22 mouse cellular contexts compared by ENCODE assay signal in genomic region chr12:116989144-116989543, GRCm38 (mm10).
DNase-seq lines count a peak whose midpoint lies in the region; ATAC-seq lines count a peak whose summit lies in the region.
"Had no signal": no experiment of that assay in that cellular context is flagged by ENCODE, and none has a peak within 500 bp of the region (broad histone marks: within the 10 kb centered on the region; RNA-seq: fewer than 3 reads in every experiment).

No protein-coding gene starts in this region.

- no peak for ATAC-seq in midbrain, embryonic 13.5 days
- no peak for ATAC-seq in midbrain, embryonic 11.5 days (ENCODE audit: low FRiP score)
- ATAC-seq: hindbrain, postnatal 0 days; intestine, embryonic 16.5 days; liver, embryonic 12.5 days had no signal

- H3K36me3 ChIP-seq in midbrain, embryonic 13.5 days = no peaks in the 10 kb centered on the region
- H3K36me3 ChIP-seq in midbrain, embryonic 11.5 days (ENCODE audit: control insufficient read depth, insufficient read depth, low read length) = no peaks in the 10 kb centered on the region
- H3K36me3 ChIP-seq: limb, embryonic 12.5 days; liver, embryonic 12.5 days; neural tube, embryonic 13.5 days had no signal

- H3K27me3 ChIP-seq in midbrain, embryonic 13.5 days = no peaks in the 10 kb centered on the region
- H3K27me3 ChIP-seq in midbrain, embryonic 11.5 days (ENCODE audit: control insufficient read depth, insufficient read depth, low read length) = no peaks in the 10 kb centered on the region
- H3K27me3 ChIP-seq: limb, embryonic 12.5 days; liver, embryonic 12.5 days; neural tube, embryonic 13.5 days had no signal

- WGBS in midbrain, embryonic 13.5 days = 19% methylated on average over 10 of the region's 10 CpGs
- 35% methylated on average over 10 of the region's 10 CpGs for WGBS in midbrain, embryonic 11.5 days

- no peak overlapping the region for H3K4me2 ChIP-seq in midbrain, embryonic 13.5 days (replicated peaks)
- no peak overlapping the region for H3K4me2 ChIP-seq in midbrain, embryonic 11.5 days
- H3K4me2 ChIP-seq: heart, embryonic 11.5 days; limb, embryonic 12.5 days; liver, embryonic 12.5 days; neural tube, embryonic 13.5 days had no signal

- H3K9ac ChIP-seq in midbrain, embryonic 13.5 days (replicated peaks) = no peak overlapping the region
- H3K9ac ChIP-seq in midbrain, embryonic 11.5 days (ENCODE audit: low read length) = no peak overlapping the region
- H3K9ac ChIP-seq: limb, embryonic 12.5 days; liver, embryonic 12.5 days; neural tube, embryonic 13.5 days had no signal

- peaks cover 9% of the 10 kb centered on the region for H3K4me1 ChIP-seq in midbrain, embryonic 13.5 days (replicated peaks)
- H3K4me1 ChIP-seq in midbrain, embryonic 11.5 days (ENCODE audit: control insufficient read depth, insufficient read depth, low read length) = peaks cover 4% of the 10 kb centered on the region
- H3K4me1 ChIP-seq: liver, embryonic 12.5 days had no signal

- H3K27ac ChIP-seq in midbrain, embryonic 13.5 days = 0 out of 2 replicates have a peak overlapping the region, but pooled peaks have one; percentile 3
- H3K27ac ChIP-seq in midbrain, embryonic 11.5 days (ENCODE audit: low read depth, low read length) = no peak overlapping the region
- H3K27ac ChIP-seq: hindbrain, postnatal 0 days; limb, embryonic 12.5 days; liver, embryonic 12.5 days; neural tube, embryonic 13.5 days; stomach, postnatal 0 days had no signal

- 0 out of 2 replicates have a peak, but pooled peaks cover 8% of the 10 kb centered on the region for H3K9me3 ChIP-seq in midbrain, embryonic 13.5 days
- no peaks in the 10 kb centered on the region for H3K9me3 ChIP-seq in midbrain, embryonic 11.5 days (ENCODE audit: control insufficient read depth, low read length)
- H3K9me3 ChIP-seq: liver, embryonic 12.5 days had no signal

- DNase-seq in embryo, embryonic 10 days (ENCODE audit: low spot score) = peak; percentile 23
- no peak for DNase-seq in embryo, embryonic 9.5 days (ENCODE audit: extremely low spot score)
- DNase-seq in midbrain, embryonic 11.5 days (ENCODE audit: low spot score, missing footprints) = no peak
- peak; percentile 27 for DNase-seq in testis, postnatal 10 days (ENCODE audit: low spot score)
- DNase-seq in testis, postnatal 14 days (ENCODE audit: low spot score) = no peak
- DNase-seq in telencephalon, adult 2 months (ENCODE audit: low read depth, low spot score) = peak; percentile 21
- no peak for DNase-seq in thymus, postnatal 36 days
- DNase-seq: adrenal gland, postnatal 36 days; cerebellum, adult 11-12 months; kidney, adult 9 months; kidney, postnatal 14 days; lung, adult 18-20 months; lung, postnatal 14 days; thymus, postnatal 14 days had no signal

- no peak overlapping the region for H3K4me3 ChIP-seq in midbrain, embryonic 13.5 days (replicated peaks)
- H3K4me3 ChIP-seq in midbrain, embryonic 11.5 days (ENCODE audit: low read depth, low read length) = no peak overlapping the region
- H3K4me3 ChIP-seq: limb, embryonic 12.5 days; liver, embryonic 12.5 days; neural tube, embryonic 13.5 days had no signal

Comparison
In these comparisons a context has a peak if more than half of its experiments do, and no peak if none do; other contexts are left out.
1. DNase-seq: peak in embryo, embryonic 10 days (single experiment), testis, postnatal 10 days (single experiment) and telencephalon, adult 2 months (single experiment); none in embryo, embryonic 9.5 days (single experiment), midbrain, embryonic 11.5 days (single experiment), testis, postnatal 14 days (single experiment) and thymus, postnatal 36 days (0 of 2).